20 mouse cellular contexts compared by ENCODE assay signal in genomic region chr13:101734227-101734626, GRCm38 (mm10). TPM values are rescaled to one million over a fixed set of nuclear protein-coding genes. Genes with fewer than 3 reads are reported as not detected.
A peak's percentile ranks its signal among the peaks of the same experiment; 100 is the strongest.
DNase-seq lines count a peak whose midpoint lies in the region; ATAC-seq lines count a peak whose summit lies in the region.
"Had no signal": no experiment of that assay in that cellular context is flagged by ENCODE, and none has a peak within 500 bp of the region (broad histone marks: within the 10 kb centered on the region; RNA-seq: fewer than 3 reads in every experiment).

No protein-coding gene starts in this region.

- DNase-seq in heart, adult 11 months = peak; percentile 68
- DNase-seq in heart, postnatal 14 days = no peak
- DNase-seq in 416B (ENCODE audit: low read depth) = peak; percentile 80
- DNase-seq in layer of hippocampus, postnatal 14 days (ENCODE audit: low spot score in 2 of 2) = no peak
- no peak for DNase-seq in adrenal gland, adult (ENCODE audit: inconsistent age in 2 of 2, low spot score in 1 of 2)
- DNase-seq in frontal cortex, postnatal 25 days (ENCODE audit: low spot score in 2 of 2) = no peak
- DNase-seq: adrenal gland, adult 2 months; adrenal gland, postnatal 36 days; cerebellum, adult 11 months; cerebellum, adult 9-10 months; cerebellum, postnatal 25 days; forebrain, postnatal 0 days; gastrocnemius, postnatal 14 days; heart, postnatal 4 days had no signal

- intact Hi-C loops in heart, postnatal 14 days (cut with DNase I) = loop anchor here (10.0 kb wide), 1 partner anchor 181 kb away; no protein-coding TSS in a partner anchor

- ATAC-seq in granulocyte monocyte progenitor cell, adult 5-6 weeks (replicated peaks; ENCODE audit: poor library complexity, severe bottlenecking) = peak; percentile 65
- peak; percentile 47 for ATAC-seq in megakaryocyte progenitor cell, adult 5-6 weeks (replicated peaks; ENCODE audit: poor library complexity)
- ATAC-seq: activated CD4-positive, CD25-positive, alpha-beta regulatory T cell, adult 4 months; forebrain, embryonic 13.5 days; forebrain, postnatal 0 days; intestine, embryonic 15.5 days; Patski had no signal

RNA-seq across cellular contexts. Expression of gene Pik3r1, which starts 33.8 kb away (rescaled TPM):
- 100 to 1,000 TPM in 1 of 2 experiments, 10 to 100 TPM in 1; 99.1 to 106 TPM for total RNA-seq in heart, postnatal 14 days (2021)
- total RNA-seq in granulocyte monocyte progenitor cell, adult 5-6 weeks (2014; fragmentation: Nextera tagmentation) = 62.1 and 70.9 TPM in 2 replicates
- total RNA-seq in granulocyte monocyte progenitor cell, adult 5-6 weeks (2017) = 84.2 and 102 TPM in 2 replicates
- total RNA-seq in megakaryocyte progenitor cell, adult 5-6 weeks (2015) = 88.5 and 90.8 TPM in 2 replicates
- 84.9 and 106 TPM in 2 replicates for total RNA-seq in megakaryocyte progenitor cell, adult 5-6 weeks (2017)
- total RNA-seq in layer of hippocampus, postnatal 14 days (2021) = 100 to 1,000 TPM in 1 of 2 experiments, 10 to 100 TPM in 1; 98.7 to 102 TPM

Comparison
In these comparisons a context has a peak if more than half of its experiments do, and no peak if none do; other contexts are left out.
1. DNase-seq: peak in heart, adult 11 months (single experiment) and 416B (single experiment); none in heart, postnatal 14 days (0 of 2), layer of hippocampus, postnatal 14 days (0 of 2), adrenal gland, adult (0 of 2) and frontal cortex, postnatal 25 days (0 of 2).